Mouse (Mus musculus) fibroblast of lung, adult 2 months (primary cell): ENCODE measurements around the gene Asprv1.

Source experiments
- DNase-seq: peaks from one replicate; pipeline ENCODE4 v3.0.0-alpha.2; 2011; ENCODE audit warnings: low read depth

Asprv1 gene

GRCm38 (mm10) chr6:86615301-86615700, 12.7 kb upstream of the Asprv1 start:
- DNase-seq = no peak

- no peak for DNase-seq
These were observed 4.8 kb upstream of the Asprv1 start for GRCm38 (mm10) chr6:86623201-86623600.

GRCm38 (mm10) chr6:86624074-86625030, 3.6 kb upstream of the Asprv1 start:
- DNase-seq = no peak

- DNase-seq = no peak
These were observed 2.2 kb downstream of the Asprv1 start for GRCm38 (mm10) chr6:86630141-86630540.

GRCm38 (mm10) chr6:86636495-86636894, 8.5 kb downstream of the Asprv1 start:
- no peak for DNase-seq

DNA sequence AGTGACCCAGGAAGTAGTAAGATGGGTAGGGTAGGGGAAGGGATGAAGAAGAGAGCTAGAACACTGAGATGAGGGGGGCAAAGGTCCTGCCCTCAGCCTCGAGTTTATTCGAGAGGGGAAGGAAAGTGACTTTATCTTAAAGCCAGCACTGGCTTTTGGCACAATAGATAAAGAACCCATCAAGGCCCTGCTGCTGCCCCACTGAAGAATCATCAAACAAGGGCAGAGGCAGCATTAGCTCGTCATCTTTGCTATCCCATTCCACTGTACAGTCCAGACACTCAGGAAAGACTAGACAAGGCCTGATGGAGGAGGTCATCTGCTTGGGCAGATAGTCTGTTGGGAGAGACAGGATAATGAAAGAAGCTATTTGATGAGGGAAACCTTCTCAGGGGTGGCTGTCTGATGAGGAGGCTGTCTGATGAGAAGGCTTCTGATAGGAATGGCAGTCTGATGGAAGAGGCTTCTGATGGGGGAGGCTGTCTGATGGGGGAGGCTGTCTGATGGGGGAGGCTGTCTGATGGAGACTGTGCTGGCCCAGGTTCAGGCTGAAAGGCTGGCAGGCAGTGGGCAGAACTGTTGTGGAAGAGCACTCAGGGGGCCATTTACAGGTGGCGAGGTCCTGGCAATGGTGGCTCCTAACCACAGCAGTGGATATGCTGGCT, 9.3 kb downstream of the Asprv1 start:
- no peak for DNase-seq

DNA sequence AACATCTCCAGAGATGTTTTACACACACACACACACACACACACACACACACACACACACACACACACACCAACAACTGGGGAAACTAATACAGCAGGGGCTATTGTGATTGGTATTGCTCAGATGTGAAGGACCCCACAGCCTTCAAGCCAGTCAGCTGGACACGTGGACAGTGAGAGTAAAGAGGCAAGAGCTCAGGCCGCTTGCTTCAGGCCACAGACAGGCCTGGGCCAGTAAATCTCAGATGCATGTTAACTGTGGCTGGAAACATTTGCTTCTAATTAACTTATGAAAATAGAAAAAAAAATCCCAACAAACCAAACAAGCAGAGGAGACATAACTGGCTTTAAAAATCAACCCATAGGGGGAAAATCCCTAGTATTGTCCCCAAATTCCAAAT, 9.9 kb downstream of the Asprv1 start:
- DNase-seq = peak; percentile 31

- DNase-seq = no peak
These were observed 10.5 kb downstream of the Asprv1 start for GRCm38 (mm10) chr6:86638434-86638833.

GRCm38 (mm10) chr6:86639180-86640160, 11.5 kb downstream of the Asprv1 start:
- DNase-seq = no peak

- DNase-seq = no peak
These were observed 12.2 kb downstream of the Asprv1 start for GRCm38 (mm10) chr6:86640161-86640560.

DNA sequence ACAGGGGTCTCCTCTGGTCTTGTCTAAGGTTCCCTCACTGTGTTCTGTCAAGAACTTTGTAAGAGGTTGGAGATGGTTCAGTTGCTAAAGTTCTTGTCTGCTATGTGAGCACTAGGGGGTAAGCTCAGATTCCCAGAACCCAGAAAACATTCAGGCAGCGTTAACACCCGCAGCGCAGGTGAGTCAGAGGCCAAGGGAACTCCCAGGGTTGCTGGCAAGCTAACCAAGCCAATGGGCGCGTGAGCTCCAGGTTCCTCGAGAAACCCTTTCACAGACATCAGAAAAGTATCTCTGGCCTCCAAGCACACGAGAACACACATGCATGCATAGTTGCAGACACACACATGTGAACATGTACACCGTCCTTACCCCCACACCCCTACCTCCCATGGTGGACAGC, 12.8 kb downstream of the Asprv1 start:
- DNase-seq = peak; percentile 31

- no peak for DNase-seq
These were observed 13.8 kb downstream of the Asprv1 start for GRCm38 (mm10) chr6:86641716-86642115.

- DNase-seq = no peak
These were observed 16.9 kb downstream of the Asprv1 start for GRCm38 (mm10) chr6:86644775-86645400.

- no peak for DNase-seq
These were observed 17.6 kb downstream of the Asprv1 start for GRCm38 (mm10) chr6:86645551-86645950.

GRCm38 (mm10) chr6:86646143-86646542, 18.2 kb downstream of the Asprv1 start:
- no peak for DNase-seq

- no peak for DNase-seq
These were observed 25.1 kb downstream of the Asprv1 start for GRCm38 (mm10) chr6:86653026-86653425.

DNA sequence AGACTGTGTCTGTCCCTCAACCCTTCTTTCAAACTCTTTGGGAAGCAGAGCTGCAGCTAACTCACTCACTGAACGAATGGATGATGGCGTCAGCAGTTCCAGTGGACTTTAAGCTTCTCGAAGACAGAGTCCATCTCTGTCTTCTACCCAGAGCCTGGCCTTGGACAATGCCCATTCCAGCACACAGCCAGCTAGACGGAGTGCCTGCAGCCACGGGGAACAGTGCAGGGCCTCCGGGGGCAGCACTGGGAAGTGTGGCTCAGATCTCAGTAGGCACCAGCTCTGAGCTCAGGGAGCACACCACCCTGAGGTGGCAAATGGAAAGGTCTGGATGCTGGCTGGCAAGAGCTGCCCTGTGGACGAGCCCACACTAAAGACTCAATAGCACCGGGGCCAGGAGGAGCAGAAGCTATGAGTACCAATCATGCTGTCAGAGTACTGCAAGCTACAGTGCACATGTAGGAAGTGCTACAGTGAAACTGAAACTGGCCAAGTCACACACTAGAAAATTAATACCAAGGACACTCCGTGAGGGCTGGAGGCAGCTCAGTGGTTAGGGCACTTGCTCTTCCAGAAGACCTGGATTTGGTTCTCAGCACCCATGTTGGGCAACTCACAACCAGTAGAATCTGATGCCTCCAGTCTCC, 26.4 kb downstream of the Asprv1 start:
- no peak for DNase-seq

- no peak for DNase-seq
These were observed 30.5 kb downstream of the Asprv1 start for GRCm38 (mm10) chr6:86658501-86658900.

DNA sequence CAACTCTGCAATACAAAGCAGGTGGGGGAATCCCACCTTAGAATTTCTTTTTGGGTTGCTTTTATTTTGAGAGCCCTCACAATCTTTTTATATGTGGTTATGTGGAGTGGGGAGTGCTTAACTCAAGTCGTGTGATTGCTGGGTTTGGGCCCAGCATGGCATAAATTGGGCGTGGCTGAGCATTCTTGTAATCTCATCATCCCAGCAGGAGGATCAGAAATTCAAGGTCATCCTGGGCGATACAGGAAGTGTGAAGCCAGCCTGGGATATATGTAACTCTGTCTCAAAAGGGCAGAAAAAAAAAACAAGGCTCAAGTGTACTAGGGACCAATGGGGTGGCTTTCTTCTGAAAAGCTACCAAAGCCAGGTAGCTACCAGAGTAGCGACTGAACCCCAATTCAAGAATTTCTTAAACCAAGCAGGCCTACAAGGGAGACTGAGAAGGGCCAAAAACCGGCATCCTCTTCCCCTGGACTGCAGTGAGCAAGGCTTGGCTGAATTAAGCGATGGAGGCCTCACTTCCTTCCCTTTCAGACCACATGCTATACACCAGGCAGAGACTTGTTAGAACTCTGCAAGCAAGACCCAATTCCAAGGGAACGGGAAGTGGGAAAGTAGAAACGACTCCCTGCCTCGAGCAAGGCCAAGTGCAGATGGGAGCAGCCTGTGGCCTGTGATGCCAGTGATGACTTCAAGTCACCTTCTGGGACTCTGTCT, 32.4 kb downstream of the Asprv1 start:
- DNase-seq = no peak

GRCm38 (mm10) chr6:86665076-86665475, 37.1 kb downstream of the Asprv1 start:
- no peak for DNase-seq
